Mouse (Mus musculus): ENCODE data around the gene Abca4. TPM values are rescaled to one million over a fixed set of nuclear protein-coding genes. Genes with fewer than 3 reads are reported as not detected.

Abca4 gene
- total and polyA plus RNA-seq, 3 experiments: 0.15 to 0.49 TPM; not detected in 1

- Histone ChIP-seq H3K9ac (ENCODE audit: control insufficient read depth, low read depth, low read length, poor library complexity, severe bottlenecking) (no peak overlapping the region), H3K27ac (ENCODE audit: control insufficient read depth, low read depth, low read length) (no peak overlapping the region), H3K4me3 (ENCODE audit: control insufficient read depth in 1 of 2, insufficient read depth in 1 of 2, low read depth in 2 of 2, low read length in 2 of 2) (no peak overlapping the region), H3K27me3 (ENCODE audit: control insufficient read depth in 1 of 2, insufficient read depth in 2 of 2, low read length in 2 of 2) (no peaks in the 10 kb centered on the region; a peak in 1 of 4 replicates), H3K79me2 (ENCODE audit: control insufficient read depth, insufficient read depth, low read length, poor library complexity) (no peaks in the 10 kb centered on the region), H3K36me3 (ENCODE audit: control insufficient read depth in 1 of 2, insufficient read depth in 2 of 2, low read length in 2 of 2) (no peaks in the 10 kb centered on the region), H3K4me1 (ENCODE audit: control insufficient read depth in 1 of 2, insufficient read depth in 2 of 2, low read length in 2 of 2) (peaks cover 0 to 3% of the 10 kb centered on the region in 2 experiments; a peak in 1 of 4 replicates), H3K9me3 (replicated peaks; ENCODE audit: insufficient read depth, low read length) (no peaks in the 10 kb centered on the region)
- TF ChIP-seq TAL1 (IDR thresholded peaks at IDR 0.05; ENCODE audit: low read length): no peak
- no peak for TF ChIP-seq JUND (IDR thresholded peaks at IDR 0.05; ENCODE audit: low read depth, low read length)
- TF ChIP-seq MAFK (IDR thresholded peaks at IDR 0.05; ENCODE audit: borderline replicate concordance, low read depth, low read length): no peak
- TF ChIP-seq CTCF (IDR thresholded peaks at IDR 0.05 in 2 of 3, conservative IDR thresholded peaks at IDR 0.05 in 1 of 3; ENCODE audit: control insufficient read depth in 1 of 3, insufficient read depth in 1 of 3, low read depth in 2 of 3, low read length in 3 of 3, poor library complexity in 1 of 3, severe bottlenecking in 1 of 3): no peak
- no peak for TF ChIP-seq MEF2A (IDR thresholded peaks at IDR 0.05; ENCODE audit: extremely low read depth, insufficient replicate concordance, low read depth, low read length, poor library complexity, severe bottlenecking)
- TF ChIP-seq MAX (IDR thresholded peaks at IDR 0.05; ENCODE audit: low read length): no peak
- no peak for TF ChIP-seq USF1 (IDR thresholded peaks at IDR 0.05; ENCODE audit: low read depth, low read length)
- TF ChIP-seq ZNF384 (IDR thresholded peaks at IDR 0.05; ENCODE audit: low read depth, low read length): no peak
- TF ChIP-seq NRF1 (IDR thresholded peaks at IDR 0.05; ENCODE audit: insufficient read depth, low read depth, low read length, poor library complexity, severe bottlenecking): no peak
- TF ChIP-seq HCFC1 (IDR thresholded peaks at IDR 0.05; ENCODE audit: low read depth, low read length): no peak
- TF ChIP-seq SIN3A (IDR thresholded peaks at IDR 0.05; ENCODE audit: low read length): no peak
- no peak for TF ChIP-seq CHD1 (IDR thresholded peaks at IDR 0.05; ENCODE audit: low read depth, low read length)
- DNase-seq (ENCODE audit: low read depth, low spot score): no peak
Observed at GRCm38 (mm10) chr3:122202307-122202732, 158.1 kb downstream of the Abca4 start.

- Histone ChIP-seq H3K27me3 (ENCODE audit: control insufficient read depth in 1 of 2, insufficient read depth in 2 of 2, low read length in 2 of 2) (no peaks in the 10 kb centered on the region; a peak in 1 of 4 replicates), H3K9me3 (replicated peaks; ENCODE audit: insufficient read depth, low read length) (no peaks in the 10 kb centered on the region), H3K4me3 (ENCODE audit: control insufficient read depth in 1 of 2, insufficient read depth in 1 of 2, low read depth in 2 of 2, low read length in 2 of 2) (no peak overlapping the region), H3K27ac (ENCODE audit: control insufficient read depth, low read depth, low read length) (no peak overlapping the region), H3K36me3 (ENCODE audit: control insufficient read depth in 1 of 2, insufficient read depth in 2 of 2, low read length in 2 of 2) (no peaks in the 10 kb centered on the region), H3K9ac (ENCODE audit: control insufficient read depth, low read depth, low read length, poor library complexity, severe bottlenecking) (no peak overlapping the region), H3K79me2 (ENCODE audit: control insufficient read depth, insufficient read depth, low read length, poor library complexity) (no peaks in the 10 kb centered on the region), H3K4me1 (ENCODE audit: control insufficient read depth in 1 of 2, insufficient read depth in 2 of 2, low read length in 2 of 2) (peaks cover 0 to 2% of the 10 kb centered on the region in 2 experiments; a peak in 1 of 4 replicates)
- no peak for DNase-seq (ENCODE audit: low read depth, low spot score)
- TF ChIP-seq ZC3H11A (IDR thresholded peaks at IDR 0.05; ENCODE audit: low read depth, low read length) (no peak), POLR2AphosphoS2 (IDR thresholded peaks at IDR 0.05; ENCODE audit: low read length) (no peak), MAZ (IDR thresholded peaks at IDR 0.05; ENCODE audit: low read depth, low read length) (no peak), POLR2AphosphoS5 (IDR thresholded peaks at IDR 0.05; ENCODE audit: borderline replicate concordance, low read depth, low read length) (no peak), TCF12 (IDR thresholded peaks at IDR 0.05; ENCODE audit: low read depth, low read length) (no peak), TAL1 (IDR thresholded peaks at IDR 0.05; ENCODE audit: low read length) (no peak), MAX (IDR thresholded peaks at IDR 0.05; ENCODE audit: low read length) (no peak), MAFK (IDR thresholded peaks at IDR 0.05; ENCODE audit: borderline replicate concordance, low read depth, low read length) (no peak), ETS1 (IDR thresholded peaks at IDR 0.05; ENCODE audit: low read depth, low read length) (no peak), EP300 (IDR thresholded peaks at IDR 0.05; ENCODE audit: low read depth in 1 of 2, low read length in 2 of 2) (no peak), USF1 (IDR thresholded peaks at IDR 0.05; ENCODE audit: low read depth, low read length) (no peak), RAD21 (IDR thresholded peaks at IDR 0.05; ENCODE audit: low read depth, low read length) (no peak), RCOR1 (IDR thresholded peaks at IDR 0.05; ENCODE audit: low read depth, low read length) (no peak), ZKSCAN1 (IDR thresholded peaks at IDR 0.05; ENCODE audit: low read depth, low read length) (no peak), HCFC1 (IDR thresholded peaks at IDR 0.05; ENCODE audit: low read depth, low read length) (no peak), MYC (IDR thresholded peaks at IDR 0.05; ENCODE audit: low read depth, low read length) (no peak), ELF1 (IDR thresholded peaks at IDR 0.05; ENCODE audit: low read depth, low read length) (no peak), CHD2 (IDR thresholded peaks at IDR 0.05; ENCODE audit: low read length) (no peak), SMC3 (IDR thresholded peaks at IDR 0.05; ENCODE audit: low read depth, low read length) (no peak), UBTF (IDR thresholded peaks at IDR 0.05; ENCODE audit: borderline replicate concordance, insufficient read depth, low read depth, low read length) (no peak)
Observed at GRCm38 (mm10) chr3:122203675-122204329, 159.6 kb downstream of the Abca4 start.
